Mouse (Mus musculus) midbrain, embryonic 10.5 days (tissue): ENCODE results near the gene Lingo1. TPM values are rescaled to one million over a fixed set of nuclear protein-coding genes. Genes with fewer than 3 reads are reported as not detected.

Experiments
- DNase-seq: peaks from one replicate; pipeline ENCODE4 v3.0.0-alpha.2; 2017; ENCODE audit warnings: low spot score
- H3K27ac ChIP-seq: fragments of 300-500 bp; sonication (generic); replicated peaks from 2 replicates; pipeline ENCODE4 v1.5.1; 2016; ENCODE audit warnings: mild to moderate bottlenecking
- H3K27me3 ChIP-seq: fragments of 300-500 bp; sonication (generic); 2 replicates; pipeline ENCODE4 v1.6.1; 2016; ENCODE audit warnings: low read depth, mild to moderate bottlenecking; ENCODE audit not compliant: poor library complexity, severe bottlenecking
- H3K36me3 ChIP-seq: fragments of 300-500 bp; sonication (generic); 2 replicates; pipeline ENCODE4 v1.6.1; 2016; ENCODE audit warnings: mild to moderate bottlenecking, moderate library complexity
- H3K4me1 ChIP-seq: fragments of 300-500 bp; sonication (generic); 2 replicates; pipeline ENCODE4 v1.6.1; 2016
- H3K4me3 ChIP-seq: fragments of 300-500 bp; sonication (generic); 2 replicates; pipeline ENCODE4 v1.5.1; 2016; ENCODE audit warnings: mild to moderate bottlenecking, moderate library complexity
- H3K9me3 ChIP-seq: fragments of 300-500 bp; sonication (generic); replicated peaks from 2 replicates; pipeline ENCODE4 v1.6.1; 2016; ENCODE audit warnings: mild to moderate bottlenecking
- WGBS: fragments of 180-500 bp; shearing (Covaris S2); methylation state at CpG from one replicate; pipeline ENCODE4 v1.1.7; 2016; 5-methylcytosine and 5-hydroxymethylcytosine counted together
- polyA plus RNA-seq: library from polyadenylated mRNA; unstranded; fragments of >200 nt; fragmentation: Nextera tagmentation; extraction: Ambion mirVana; gene quantifications from 2 replicates; pipeline ENCODE4 v1.2.1, GENCODE M21; 2016

The Lingo1 gene
- polyA plus RNA-seq, 1 experiment from 2014 or later = 2.8 TPM

DNA sequence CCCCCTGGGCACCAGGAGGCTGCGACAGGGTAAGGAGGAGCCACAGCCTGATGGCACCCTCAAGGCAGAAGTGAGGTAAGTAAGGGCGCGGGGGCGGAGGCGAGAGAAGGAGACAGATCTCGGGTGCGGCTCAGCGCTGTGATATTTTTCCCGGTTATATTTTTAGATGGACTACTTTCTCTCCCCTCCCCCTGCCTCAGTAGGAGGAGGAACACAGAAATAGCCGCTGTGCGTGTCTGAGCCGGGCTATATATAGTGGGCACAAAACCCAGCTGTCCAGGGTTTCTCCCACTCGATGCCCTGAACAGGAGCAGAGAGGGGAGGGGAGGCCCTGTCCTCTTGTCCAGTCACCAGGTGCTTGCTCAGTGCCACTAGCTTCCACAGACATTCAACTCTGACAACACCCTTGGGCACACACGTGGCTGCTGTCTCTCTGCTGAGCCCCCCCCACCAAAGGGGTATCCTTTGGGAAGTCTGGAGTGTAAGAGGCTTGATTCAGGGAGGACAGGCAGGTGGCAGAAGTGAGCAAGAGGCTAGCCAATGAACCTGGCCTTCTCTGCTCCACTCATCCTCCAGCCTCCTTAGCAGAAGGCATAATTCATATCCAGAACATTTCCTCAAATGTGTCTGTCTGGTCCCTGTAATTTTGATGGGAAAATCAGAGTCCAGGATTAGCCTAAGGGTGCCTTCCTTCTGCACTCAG is 83.5 kb downstream of the Lingo1 start:
- H3K36me3 ChIP-seq = no peaks in the 10 kb centered on the region
- 81% methylated on average over 14 of the region's 14 CpGs for WGBS
- no peak for DNase-seq
- 0 out of 2 replicates have a peak, but pooled peaks cover 6% of the 10 kb centered on the region for H3K4me1 ChIP-seq
- H3K27me3 ChIP-seq = no peaks in the 10 kb centered on the region
- H3K27ac ChIP-seq = no peak overlapping the region
- H3K4me3 ChIP-seq = no peak overlapping the region
- H3K9me3 ChIP-seq = no peaks in the 10 kb centered on the region

DNA sequence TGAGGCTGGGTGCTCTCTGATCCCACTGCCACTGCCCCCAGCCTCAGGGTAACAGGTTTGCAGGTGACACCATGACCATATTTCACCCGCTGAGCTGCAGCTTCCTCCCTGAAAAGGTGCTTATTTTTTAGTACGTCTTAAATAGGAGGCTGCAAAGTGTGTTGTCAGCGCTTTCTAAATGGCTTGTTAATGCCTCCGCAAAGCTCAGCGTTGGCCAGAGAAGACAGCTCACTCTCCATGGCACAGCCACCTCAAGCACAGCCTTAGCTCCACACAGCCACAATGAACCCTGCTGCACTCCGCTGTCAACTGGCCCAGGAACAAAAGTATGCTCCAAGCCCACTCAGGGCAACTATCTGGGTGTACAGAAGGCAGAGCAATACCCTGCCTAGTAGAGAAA is 85.3 kb downstream of the Lingo1 start:
- H3K36me3 ChIP-seq = no peaks in the 10 kb centered on the region
- no peaks in the 10 kb centered on the region for H3K27me3 ChIP-seq
- H3K9me3 ChIP-seq = no peaks in the 10 kb centered on the region
- H3K4me3 ChIP-seq = no peak overlapping the region
- DNase-seq = no peak
- WGBS = 89% methylated on average over 6 of the region's 6 CpGs
- H3K27ac ChIP-seq = no peak overlapping the region
- H3K4me1 ChIP-seq = 0 out of 2 replicates have a peak, but pooled peaks cover 6% of the 10 kb centered on the region

- Histone ChIP-seq H3K4me3 (no peak overlapping the region), H3K9me3 (no peaks in the 10 kb centered on the region), H3K27ac (no peak overlapping the region), H3K36me3 (no peaks in the 10 kb centered on the region), H3K27me3 (no peaks in the 10 kb centered on the region), H3K4me1 (no peaks in the 10 kb centered on the region)
- no peak for DNase-seq
- 74% methylated on average over 15 of the region's 15 CpGs for WGBS
These were observed 89.7 kb downstream of the Lingo1 start for GRCm38 (mm10) chr9:56706482-56707085.

DNA sequence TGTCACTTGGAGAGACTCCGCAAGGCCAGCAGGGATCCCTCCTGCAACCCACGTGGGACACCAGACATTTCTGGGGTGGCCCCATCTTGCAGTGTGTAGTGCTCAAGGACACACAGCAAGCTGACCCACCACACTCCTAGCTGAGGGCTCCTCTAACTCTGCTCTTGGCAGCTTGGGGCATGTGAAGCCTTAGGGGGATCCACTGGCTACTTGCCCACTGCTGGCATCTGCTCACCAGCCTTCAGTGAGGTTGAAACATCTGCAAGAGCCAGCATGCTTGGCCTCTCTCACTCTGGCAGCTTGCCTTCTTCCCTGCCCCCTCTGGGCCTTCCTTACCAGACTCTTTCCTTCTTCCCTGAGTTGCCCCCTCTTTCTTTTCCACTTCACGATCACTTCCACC is 94.9 kb downstream of the Lingo1 start:
- WGBS = 82% methylated on average over 3 of the region's 3 CpGs
- DNase-seq = no peak
- no peaks in the 10 kb centered on the region for H3K36me3 ChIP-seq

GRCm38 (mm10) chr9:56700866-56701265 is 95.4 kb downstream of the Lingo1 start:
- Histone ChIP-seq H3K4me1 (no peaks in the 10 kb centered on the region), H3K27ac (no peak overlapping the region), H3K9me3 (no peaks in the 10 kb centered on the region), H3K4me3 (no peak overlapping the region), H3K27me3 (no peaks in the 10 kb centered on the region), H3K36me3 (no peaks in the 10 kb centered on the region)
- WGBS = 72% methylated on average over 8 of the region's 8 CpGs
- no peak for DNase-seq

More for the DNA sequence above, 94.9 kb downstream of the Lingo1 start:
- H3K27me3 ChIP-seq = no peaks in the 10 kb centered on the region
- H3K4me3 ChIP-seq = no peak overlapping the region
- no peak overlapping the region for H3K27ac ChIP-seq
- H3K4me1 ChIP-seq = no peaks in the 10 kb centered on the region
- no peaks in the 10 kb centered on the region for H3K9me3 ChIP-seq

DNA sequence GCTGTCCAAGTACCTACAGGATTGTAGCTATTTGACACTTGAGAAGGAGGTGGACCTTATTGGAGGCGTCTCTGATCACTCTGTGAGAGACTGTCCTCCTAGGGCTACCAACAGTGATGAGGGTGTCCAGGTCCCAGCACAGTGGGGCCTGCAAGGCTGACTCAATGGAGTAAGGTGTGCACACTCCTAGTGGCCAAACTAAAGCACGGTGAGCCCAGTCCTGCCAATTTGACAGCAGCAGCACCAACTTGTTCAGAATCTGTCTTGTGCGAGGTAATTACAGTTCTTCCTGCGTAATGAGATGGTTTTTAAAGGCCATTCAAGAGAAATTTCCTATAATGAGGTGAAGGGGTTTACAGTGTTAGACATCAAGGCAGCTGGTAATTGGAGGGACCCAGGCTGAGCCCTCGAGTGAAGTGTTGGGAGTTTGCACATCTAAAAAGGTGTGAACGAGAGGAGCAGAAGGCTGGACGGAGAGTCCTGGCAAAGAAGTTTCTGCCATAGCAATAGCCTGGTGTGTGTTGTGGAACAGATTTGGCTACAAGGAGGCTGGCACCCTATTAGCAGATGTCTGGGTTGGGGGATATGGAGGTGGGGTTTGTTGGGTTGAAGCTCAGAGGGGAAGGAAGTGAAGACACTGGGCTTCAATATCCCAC is 97.4 kb downstream of the Lingo1 start:
- DNase-seq = no peak
- WGBS = 85% methylated on average over 7 of the region's 7 CpGs

GRCm38 (mm10) chr9:56694079-56694478 is 102.2 kb downstream of the Lingo1 start:
- no peak overlapping the region for H3K27ac ChIP-seq
- DNase-seq = no peak
- no peaks in the 10 kb centered on the region for H3K27me3 ChIP-seq
- H3K4me1 ChIP-seq = peaks cover 17% of the 10 kb centered on the region
- WGBS = 84% methylated on average over 3 of the region's 3 CpGs
- H3K4me3 ChIP-seq = no peak overlapping the region
- H3K9me3 ChIP-seq = no peaks in the 10 kb centered on the region
- H3K36me3 ChIP-seq = no peaks in the 10 kb centered on the region

More for the DNA sequence above, 97.4 kb downstream of the Lingo1 start:
- no peak overlapping the region for H3K27ac ChIP-seq
- no peaks in the 10 kb centered on the region for H3K9me3 ChIP-seq
- no peaks in the 10 kb centered on the region for H3K27me3 ChIP-seq
- peaks cover 11% of the 10 kb centered on the region for H3K4me1 ChIP-seq
- no peaks in the 10 kb centered on the region for H3K36me3 ChIP-seq
- H3K4me3 ChIP-seq = no peak overlapping the region

DNA sequence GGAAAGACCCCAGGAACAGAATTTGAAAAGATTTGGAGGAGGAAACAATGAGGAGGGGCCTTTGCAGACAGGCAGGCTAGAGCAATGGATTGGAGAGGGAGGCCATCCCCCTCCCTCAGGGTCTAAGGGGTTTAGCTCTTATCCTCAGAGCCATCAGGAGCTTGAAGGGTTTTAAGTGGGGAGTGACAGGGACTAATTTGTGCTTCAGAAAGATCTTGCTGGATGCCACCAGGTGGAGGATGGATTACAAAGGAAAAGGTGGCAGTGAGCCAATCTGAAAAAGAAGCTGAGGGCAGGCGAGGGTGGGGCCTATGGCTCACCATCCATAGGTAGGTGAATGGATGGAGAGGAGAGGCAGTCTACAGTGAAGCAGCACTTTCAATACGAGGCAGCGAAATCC is 105.0 kb downstream of the Lingo1 start:
- no peaks in the 10 kb centered on the region for H3K27me3 ChIP-seq
- DNase-seq = no peak
- H3K36me3 ChIP-seq = no peaks in the 10 kb centered on the region
- H3K27ac ChIP-seq = no peak overlapping the region
- 77% methylated on average over 3 of the region's 3 CpGs for WGBS
- no peaks in the 10 kb centered on the region for H3K9me3 ChIP-seq
- H3K4me1 ChIP-seq = peaks cover 28% of the 10 kb centered on the region
- no peak overlapping the region for H3K4me3 ChIP-seq

GRCm38 (mm10) chr9:56690679-56691078 is 105.6 kb downstream of the Lingo1 start:
- Histone ChIP-seq H3K9me3 (no peaks in the 10 kb centered on the region), H3K27ac (no peak overlapping the region), H3K4me1 (peaks cover 31% of the 10 kb centered on the region), H3K4me3 (no peak overlapping the region), H3K27me3 (no peaks in the 10 kb centered on the region), H3K36me3 (no peaks in the 10 kb centered on the region)
- WGBS = 71% methylated on average over 1 of the region's 1 CpGs
- DNase-seq = no peak

- H3K4me3 ChIP-seq = no peak overlapping the region
- no peak for DNase-seq
- WGBS = 86% methylated on average over 5 of the region's 5 CpGs
- peaks cover 27% of the 10 kb centered on the region for H3K4me1 ChIP-seq
- no peaks in the 10 kb centered on the region for H3K9me3 ChIP-seq
- no peak overlapping the region for H3K27ac ChIP-seq
- no peaks in the 10 kb centered on the region for H3K27me3 ChIP-seq
- H3K36me3 ChIP-seq = no peaks in the 10 kb centered on the region
These were observed 108.8 kb downstream of the Lingo1 start for GRCm38 (mm10) chr9:56687490-56687889.

DNA sequence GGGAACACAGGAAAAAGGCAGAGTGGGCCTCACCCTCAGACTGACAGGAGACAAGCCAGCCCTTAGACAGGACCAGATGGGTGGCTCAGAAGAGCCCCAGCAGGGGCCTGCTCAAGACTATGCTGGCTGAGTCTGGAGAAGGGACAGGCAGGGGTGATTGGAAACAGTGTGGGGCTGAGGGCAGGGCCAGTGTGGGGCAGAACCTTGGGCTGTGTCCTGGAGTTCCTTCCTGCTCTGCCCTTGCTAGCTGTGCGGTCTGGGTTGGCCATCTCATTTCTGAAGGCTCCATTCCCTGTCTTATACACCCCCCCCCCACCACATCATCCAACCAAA is 109.2 kb downstream of the Lingo1 start:
- no peaks in the 10 kb centered on the region for H3K36me3 ChIP-seq
- no peaks in the 10 kb centered on the region for H3K27me3 ChIP-seq
- 92% methylated on average over 1 of the region's 1 CpGs for WGBS
- H3K27ac ChIP-seq = 0 out of 2 replicates have a peak overlapping the region, but pooled peaks have one; percentile 34
- no peak for DNase-seq
- no peak overlapping the region for H3K4me3 ChIP-seq
- H3K4me1 ChIP-seq = peaks cover 29% of the 10 kb centered on the region
- no peaks in the 10 kb centered on the region for H3K9me3 ChIP-seq

GRCm38 (mm10) chr9:56686339-56687144 is 109.7 kb downstream of the Lingo1 start:
- Histone ChIP-seq H3K9me3 (no peaks in the 10 kb centered on the region), H3K4me3 (no peak overlapping the region), H3K36me3 (no peaks in the 10 kb centered on the region), H3K4me1 (peaks cover 29% of the 10 kb centered on the region), H3K27me3 (no peaks in the 10 kb centered on the region), H3K27ac (peak overlapping the region; percentile 34; the same call in 1 of the 2 replicates)
- peak; percentile 17 for DNase-seq
- 66% methylated on average over 14 of the region's 14 CpGs for WGBS
